Mouse (Mus musculus) hindbrain, embryonic 12.5 days (tissue): ENCODE results near the gene Spo11. TPM values are rescaled to one million over a fixed set of nuclear protein-coding genes. Genes with fewer than 3 reads are reported as not detected.

Source experiments
- ATAC-seq: fragments of 200-750 bp; cut with Nextera tagmentation; 2 replicates; pipeline ENCODE4 v1.8.0; 2017; ENCODE audit warnings: moderate TSS enrichment; ENCODE audit not compliant: low FRiP score
- H3K27ac ChIP-seq: fragments of 300-500 bp; sonication (generic); 2 replicates; pipeline ENCODE4 v1.5.1; 2016; ENCODE audit warnings: mild to moderate bottlenecking
- H3K27me3 ChIP-seq: fragments of 300-500 bp; sonication (generic); 2 replicates; pipeline ENCODE4 v1.6.1; 2016; ENCODE audit warnings: mild to moderate bottlenecking
- H3K36me3 ChIP-seq: fragments of 300-500 bp; sonication (generic); 2 replicates; pipeline ENCODE4 v1.6.1; 2016; ENCODE audit warnings: mild to moderate bottlenecking
- H3K4me1 ChIP-seq: fragments of 300-500 bp; sonication (generic); 2 replicates; pipeline ENCODE4 v1.6.1; 2016
- H3K4me2 ChIP-seq: fragments of 300-500 bp; sonication (generic); replicated peaks from 2 replicates; pipeline ENCODE4 v1.6.1; 2016; ENCODE audit warnings: mild to moderate bottlenecking
- H3K4me3 ChIP-seq: fragments of 300-500 bp; sonication (generic); 2 replicates; pipeline ENCODE4 v1.5.1; 2016; ENCODE audit warnings: mild to moderate bottlenecking
- H3K9ac ChIP-seq: fragments of 300-500 bp; sonication (generic); 2 replicates; pipeline ENCODE4 v1.6.1; 2016; ENCODE audit warnings: mild to moderate bottlenecking, moderate library complexity
- H3K9me3 ChIP-seq: fragments of 300-500 bp; sonication (generic); replicated peaks from 2 replicates; pipeline ENCODE4 v1.6.1; 2016; ENCODE audit warnings: mild to moderate bottlenecking
- WGBS: fragments of 180-500 bp; shearing (Covaris S2); methylation state at CpG from one replicate; pipeline ENCODE4 v1.1.7; 2016; 5-methylcytosine and 5-hydroxymethylcytosine counted together
- polyA plus RNA-seq: library from polyadenylated mRNA; unstranded; fragments of >200 nt; fragmentation: Nextera tagmentation; extraction: Ambion mirVana; gene quantifications from 2 replicates; pipeline ENCODE4 v1.2.1, GENCODE M21; 2016

Spo11 gene
- polyA plus RNA-seq = 0.50 and 0.93 TPM in 2 replicates

GRCm38 (mm10) chr2:172977409-172978130, at the start of gene Spo11:
Gene Spo11 (plus strand): TSS chr2:172977700.
- peak within 1 kb of the TSS; percentile 30 for H3K27ac ChIP-seq
- 11% methylated on average over 14 of the region's 14 CpGs for WGBS
- peak within 1 kb of the TSS; percentile 34 for H3K4me2 ChIP-seq
- no peaks in the 10 kb centered on the region for H3K36me3 ChIP-seq
- no peak within 1 kb of the TSS for H3K4me3 ChIP-seq
- H3K27me3 ChIP-seq = no peaks in the 10 kb centered on the region
- no peaks in the 10 kb centered on the region for H3K9me3 ChIP-seq
- H3K9ac ChIP-seq = no peak within 1 kb of the TSS
- H3K4me1 ChIP-seq = peaks cover 27% of the 10 kb centered on the region
- ATAC-seq = no peak

DNA sequence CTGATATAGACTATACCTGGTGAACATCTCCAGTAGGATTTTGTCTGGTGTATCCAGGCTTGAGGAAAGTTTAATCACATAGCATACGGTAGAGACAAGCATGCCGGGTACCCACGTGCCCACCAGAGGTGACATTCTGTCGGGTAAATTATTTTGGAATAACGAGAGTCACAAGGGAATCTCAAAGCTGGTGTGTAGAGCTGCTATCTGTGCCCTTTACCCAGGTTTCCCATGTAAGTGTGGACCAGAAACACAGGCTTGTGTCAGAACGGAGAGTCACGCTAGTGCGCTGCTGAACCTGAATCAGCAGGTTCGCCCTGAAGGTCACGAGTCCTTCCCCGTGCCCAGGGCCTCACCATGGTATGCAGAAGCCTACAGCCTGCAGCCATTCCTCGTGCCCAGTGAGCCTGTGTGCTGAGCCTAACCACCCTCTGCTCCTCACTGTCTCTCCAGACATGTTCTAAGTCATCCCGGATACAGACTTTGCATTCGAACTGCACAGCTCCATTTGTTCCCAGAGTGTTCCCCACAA, 47.5 kb upstream of the Spo11 start:
- 80% methylated on average over 14 of the region's 14 CpGs for WGBS
- Histone ChIP-seq H3K27me3 (peaks cover 25% of the 10 kb centered on the region), H3K36me3 (no peaks in the 10 kb centered on the region), H3K9me3 (no peaks in the 10 kb centered on the region), H3K9ac (no peak overlapping the region), H3K27ac (no peak overlapping the region), H3K4me2 (no peak overlapping the region), H3K4me1 (peaks cover 40% of the 10 kb centered on the region), H3K4me3 (no peak overlapping the region)
- no peak for ATAC-seq

DNA sequence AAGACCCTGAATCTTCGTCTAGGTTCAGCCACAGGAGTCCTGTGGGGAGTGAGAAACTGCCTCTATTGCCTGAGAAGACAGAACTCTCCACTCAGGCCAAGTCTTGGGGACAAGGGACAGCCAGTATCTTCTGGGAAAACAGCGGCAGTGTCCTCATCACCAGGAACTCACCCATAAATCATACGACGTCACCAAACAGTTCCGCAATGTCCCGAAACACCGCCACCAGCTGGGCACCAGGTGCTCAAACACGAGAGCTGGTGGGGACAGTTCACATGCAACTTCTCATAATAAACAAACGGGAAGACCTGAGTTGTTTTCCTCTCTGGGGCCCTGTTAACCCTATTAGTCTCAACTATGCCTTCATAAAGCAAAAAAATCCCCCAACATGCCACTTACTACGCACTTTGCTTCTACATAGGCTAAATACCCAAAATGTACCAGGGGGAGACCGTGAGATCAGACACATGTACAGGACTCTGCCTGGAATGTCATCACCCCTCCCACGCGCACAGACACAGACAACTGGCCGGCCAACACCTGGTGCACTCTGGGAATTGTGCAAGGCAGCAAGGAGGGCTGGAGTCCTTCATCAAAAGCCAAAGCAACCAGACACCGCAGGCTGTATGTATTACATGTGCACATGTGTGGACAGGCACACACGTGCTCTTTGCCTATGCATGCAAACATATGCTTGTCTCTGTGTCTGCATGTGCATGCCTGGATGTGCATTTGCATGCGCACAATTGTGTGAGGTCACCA, 46.2 kb upstream of the Spo11 start:
- Histone ChIP-seq H3K4me3 (no peak overlapping the region), H3K4me2 (no peak overlapping the region), H3K4me1 (peaks cover 52% of the 10 kb centered on the region), H3K36me3 (no peaks in the 10 kb centered on the region), H3K9ac (no peak overlapping the region), H3K9me3 (no peaks in the 10 kb centered on the region), H3K27ac (no peak overlapping the region), H3K27me3 (peaks cover 38% of the 10 kb centered on the region)
- no peak for ATAC-seq
- 72% methylated on average over 17 of the region's 17 CpGs for WGBS

DNA sequence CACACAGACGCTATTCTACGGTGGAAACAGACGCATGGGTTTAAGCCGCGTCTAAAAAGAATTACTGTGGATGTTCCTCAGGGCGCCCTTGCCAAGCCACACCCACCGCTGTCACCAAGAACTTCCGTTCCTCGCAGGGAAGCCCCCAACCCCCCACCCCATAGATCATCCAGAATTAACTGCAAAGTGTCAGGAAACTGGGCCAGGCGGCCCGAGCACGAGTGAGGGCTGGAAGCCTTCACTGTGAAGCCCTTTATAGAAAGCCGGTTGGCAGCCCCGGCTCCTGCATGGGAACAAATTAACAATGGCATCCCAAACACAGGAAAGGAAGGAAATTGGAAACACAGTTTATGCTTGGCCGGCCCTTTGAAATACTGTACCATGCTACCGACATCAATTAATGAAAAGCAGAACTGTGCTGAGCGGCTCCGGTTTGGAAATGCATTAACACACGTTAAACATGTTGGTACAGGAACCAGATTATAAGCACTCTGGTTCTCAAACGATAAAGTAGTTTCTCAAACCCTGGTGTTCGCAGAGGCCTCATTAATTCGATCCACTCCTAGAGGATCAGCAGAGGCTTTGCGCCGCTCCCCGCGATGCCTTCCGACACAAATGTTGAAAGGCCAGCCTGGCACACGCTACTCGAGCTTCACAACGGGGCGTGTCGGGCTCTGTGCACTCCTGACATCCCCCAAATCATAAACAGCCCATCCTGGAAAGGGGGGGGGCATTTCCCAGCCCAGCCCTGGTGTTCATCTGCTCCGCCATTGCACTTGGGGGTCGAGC, 43.7 kb upstream of the Spo11 start:
- Histone ChIP-seq H3K4me1 (peaks cover 71% of the 10 kb centered on the region), H3K27ac (peak overlapping the region; percentile 36; the same call in 1 of the 2 replicates)

DNA sequence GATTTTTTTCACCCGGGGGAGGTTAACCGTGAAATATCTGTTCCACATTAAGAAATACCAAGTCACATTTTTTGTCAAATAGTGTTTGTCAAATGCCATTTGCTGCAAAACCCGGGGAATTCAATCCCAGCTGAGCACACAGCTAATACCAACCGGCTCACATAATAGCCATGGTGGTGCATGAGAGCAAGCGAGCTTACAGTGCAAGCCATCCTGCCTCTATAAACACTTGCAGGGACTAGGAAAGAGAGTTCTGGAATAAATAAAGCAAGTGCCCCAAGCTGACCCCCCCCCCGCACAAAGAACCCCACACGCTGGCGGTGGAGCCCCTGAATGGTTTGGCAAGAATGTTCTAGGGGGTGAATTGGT, 43.1 kb upstream of the Spo11 start:
- Histone ChIP-seq H3K9me3 (no peaks in the 10 kb centered on the region), H3K36me3 (no peaks in the 10 kb centered on the region), H3K9ac (no peak overlapping the region), H3K4me2 (peak overlapping the region; percentile 50), H3K27me3 (peaks cover 69% of the 10 kb centered on the region), H3K4me3 (peak overlapping the region; percentile 15; the same call in 1 of the 2 replicates), H3K4me1 (peaks cover 71% of the 10 kb centered on the region), H3K27ac (peak overlapping the region; percentile 36; the same call in 1 of the 2 replicates)
- WGBS = 4% methylated on average over 8 of the region's 8 CpGs
- no peak for ATAC-seq

More for the DNA sequence above, 43.7 kb upstream of the Spo11 start:
- no peak overlapping the region for H3K9ac ChIP-seq
- H3K4me3 ChIP-seq = peak overlapping the region; percentile 15; the same call in 1 of the 2 replicates
- H3K4me2 ChIP-seq = peak overlapping the region; percentile 50
- WGBS = 1% methylated on average over 34 of the region's 34 CpGs
- peaks cover 63% of the 10 kb centered on the region for H3K27me3 ChIP-seq
- H3K36me3 ChIP-seq = no peaks in the 10 kb centered on the region
- ATAC-seq = peak; percentile 53
- no peaks in the 10 kb centered on the region for H3K9me3 ChIP-seq

GRCm38 (mm10) chr2:172934891-172935740, 42.4 kb upstream of the Spo11 start:
- WGBS = 2% methylated on average over 30 of the region's 30 CpGs

GRCm38 (mm10) chr2:172935776-172936562, 41.5 kb upstream of the Spo11 start:
- no peak overlapping the region for H3K4me3 ChIP-seq
- no peak for ATAC-seq
- 9% methylated on average over 12 of the region's 12 CpGs for WGBS
- H3K36me3 ChIP-seq = no peaks in the 10 kb centered on the region
- no peak overlapping the region for H3K9ac ChIP-seq
- peaks cover 82% of the 10 kb centered on the region for H3K4me1 ChIP-seq
- no peaks in the 10 kb centered on the region for H3K9me3 ChIP-seq
- peak overlapping the region; percentile 50 for H3K4me2 ChIP-seq
- peaks cover 85% of the 10 kb centered on the region for H3K27me3 ChIP-seq
- peak overlapping the region; percentile 55; the same call in 1 of the 2 replicates for H3K27ac ChIP-seq

More at GRCm38 (mm10) chr2:172934891-172935740, 42.4 kb upstream of the Spo11 start:
- peak overlapping the region; percentile 50 for H3K4me2 ChIP-seq
- no peaks in the 10 kb centered on the region for H3K36me3 ChIP-seq
- H3K27ac ChIP-seq = peak overlapping the region; percentile 55; the same call in 1 of the 2 replicates
- H3K27me3 ChIP-seq = peaks cover 76% of the 10 kb centered on the region
- peak overlapping the region; percentile 4; the same call in 1 of the 2 replicates for H3K4me3 ChIP-seq
- peaks cover 73% of the 10 kb centered on the region for H3K4me1 ChIP-seq
- ATAC-seq = peak; percentile 21; the same call in 1 of the 2 replicates
- H3K9ac ChIP-seq = no peak overlapping the region
- no peaks in the 10 kb centered on the region for H3K9me3 ChIP-seq

- H3K36me3 ChIP-seq = no peaks in the 10 kb centered on the region
- no peak overlapping the region for H3K9ac ChIP-seq
- 0 out of 2 replicates have a peak overlapping the region, but pooled peaks have one; percentile 6 for H3K4me2 ChIP-seq
- 0 out of 2 replicates have a peak overlapping the region, but pooled peaks have one; percentile 17 for H3K27ac ChIP-seq
- no peaks in the 10 kb centered on the region for H3K9me3 ChIP-seq
- H3K4me3 ChIP-seq = no peak overlapping the region
- WGBS = 14% methylated on average over 5 of the region's 5 CpGs
- H3K4me1 ChIP-seq = peaks cover 80% of the 10 kb centered on the region
- no peak for ATAC-seq
- H3K27me3 ChIP-seq = peaks cover 90% of the 10 kb centered on the region
Observed at GRCm38 (mm10) chr2:172936844-172937243, 40.7 kb upstream of the Spo11 start.

DNA sequence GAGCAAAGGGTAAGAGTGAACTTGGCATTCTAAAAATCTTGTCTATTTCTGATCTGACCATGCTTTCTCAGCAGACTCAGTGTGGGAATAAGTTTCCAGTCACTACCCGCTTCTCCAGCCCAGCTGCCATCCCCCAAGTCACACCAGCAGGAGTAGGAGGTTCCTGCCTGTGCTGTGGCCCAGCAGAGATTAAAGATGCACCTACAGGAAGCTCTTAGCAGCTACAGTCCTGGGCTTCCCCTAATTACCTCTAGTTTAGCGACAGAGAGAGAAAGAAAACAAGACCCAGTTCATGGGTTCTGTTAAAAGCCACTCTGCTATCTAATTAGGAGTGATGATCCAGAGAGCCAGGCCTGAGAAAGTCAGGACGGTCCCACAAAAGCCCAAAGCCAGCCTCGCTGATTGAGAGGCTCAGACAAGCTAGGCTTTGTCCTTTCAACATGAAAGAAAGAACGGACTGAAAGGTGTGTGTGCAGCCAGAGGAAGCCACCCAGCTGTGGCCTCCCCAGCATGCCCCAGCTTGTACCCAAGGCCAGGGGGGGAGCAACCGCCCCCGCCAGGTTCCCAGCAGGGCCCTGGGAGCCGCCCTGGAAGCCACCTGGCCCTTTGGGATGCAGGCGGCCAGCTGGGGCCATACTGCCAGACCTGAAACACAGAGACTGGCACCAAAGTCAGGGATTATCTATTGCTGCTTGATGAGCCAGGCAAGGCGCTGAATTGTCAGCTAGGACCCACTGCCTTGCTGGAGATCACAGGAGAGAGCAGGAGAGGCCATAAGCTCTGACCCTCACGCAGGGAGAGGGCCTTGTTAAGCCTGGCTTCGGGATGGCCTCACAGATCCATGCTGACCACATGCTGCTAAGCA, 39.9 kb upstream of the Spo11 start:
- 8% methylated on average over 12 of the region's 12 CpGs for WGBS
- no peaks in the 10 kb centered on the region for H3K9me3 ChIP-seq
- peak overlapping the region; percentile 83 for H3K4me2 ChIP-seq
- no peak for ATAC-seq
- peaks cover 96% of the 10 kb centered on the region for H3K27me3 ChIP-seq
- no peaks in the 10 kb centered on the region for H3K36me3 ChIP-seq
- H3K4me1 ChIP-seq = peaks cover 80% of the 10 kb centered on the region
- H3K4me3 ChIP-seq = peak overlapping the region; percentile 8
- H3K9ac ChIP-seq = peak overlapping the region; percentile 13; the same call in 1 of the 2 replicates
- 0 out of 2 replicates have a peak overlapping the region, but pooled peaks have one; percentile 8 for H3K27ac ChIP-seq
